Mouse (Mus musculus) MEL (cell line): ENCODE data around the gene Rbsn. TPM values are rescaled to one million over a fixed set of nuclear protein-coding genes. Genes with fewer than 3 reads are reported as not detected.

Source experiments
- DNase-seq: peaks from one replicate; pipeline ENCODE4 v3.0.0; 2011; ENCODE audit warnings: low read depth, low spot score
- H3K27ac ChIP-seq: 2 replicates; pipeline ENCODE4 v1.5.1; 2012; ENCODE audit warnings: low read depth, mild to moderate bottlenecking, control low read depth, low read length, moderate library complexity; ENCODE audit not compliant: control insufficient read depth
- H3K27me3 ChIP-seq, 2 experiments: fragments of 150-350 bp in 1 of 2; sonication (generic) in 1 of 2; 2 replicates each; pipeline ENCODE4 v1.6.1; 2012; ENCODE audit warnings: low read length in 2 of 2, mild to moderate bottlenecking in 2 of 2, improper control_type of control experiment in 1 of 2, moderate library complexity in 1 of 2; ENCODE audit not compliant: insufficient read depth in 2 of 2, control insufficient read depth in 1 of 2
- H3K36me3 ChIP-seq, 2 experiments: 2 replicates each; pipeline ENCODE4 v1.6.1; 2012 to 2014; ENCODE audit warnings: low read length in 2 of 2, improper control_type of control experiment in 1 of 2, inconsistent platforms in 1 of 2, mild to moderate bottlenecking in 1 of 2; ENCODE audit not compliant: insufficient read depth in 2 of 2, control insufficient read depth in 1 of 2
- H3K4me1 ChIP-seq, 2 experiments: fragments of 150-350 bp in 1 of 2; sonication (generic) in 1 of 2; 2 replicates each; pipeline ENCODE4 v1.6.1; 2012; ENCODE audit warnings: low read length in 2 of 2, improper control_type of control experiment in 1 of 2, mild to moderate bottlenecking in 1 of 2; ENCODE audit not compliant: insufficient read depth in 2 of 2, control insufficient read depth in 1 of 2
- H3K4me3 ChIP-seq, 2 experiments: fragments of 150-350 bp in 1 of 2; sonication (generic) in 1 of 2; 2 replicates each; pipeline ENCODE4 v1.5.1; 2012; ENCODE audit warnings: low read depth in 2 of 2, low read length in 2 of 2, mild to moderate bottlenecking in 2 of 2, moderate library complexity in 2 of 2, control low read depth in 1 of 2, improper control_type of control experiment in 1 of 2; ENCODE audit not compliant: control insufficient read depth in 1 of 2, insufficient read depth in 1 of 2
- H3K79me2 ChIP-seq: 2 replicates; pipeline ENCODE4 v1.6.1; 2012; ENCODE audit warnings: mild to moderate bottlenecking, low read length, moderate library complexity; ENCODE audit not compliant: control insufficient read depth, poor library complexity, insufficient read depth
- H3K9ac ChIP-seq: 2 replicates; pipeline ENCODE4 v1.6.1; 2012; ENCODE audit warnings: low read depth, mild to moderate bottlenecking, control low read depth, low read length, moderate library complexity; ENCODE audit not compliant: control insufficient read depth, poor library complexity, severe bottlenecking
- H3K9me3 ChIP-seq: fragments of 150-350 bp; sonication (generic); replicated peaks from 2 replicates; pipeline ENCODE4 v1.6.1; 2012; ENCODE audit warnings: mild to moderate bottlenecking, low read length, improper control_type of control experiment, moderate library complexity; ENCODE audit not compliant: insufficient read depth
- CHD1 ChIP-seq: IDR thresholded peaks from 2 replicates; pipeline ENCODE4 v1.6.1; 2012; ENCODE audit warnings: low read depth, mild to moderate bottlenecking, inconsistent platforms, low read length, improper control_type of control experiment
- CHD2 ChIP-seq: IDR thresholded peaks from 2 replicates; pipeline ENCODE4 v1.6.1; 2011; ENCODE audit warnings: low read length, improper control_type of control experiment
- CTCF ChIP-seq, 3 experiments: IDR thresholded peaks in 2 of 3; conservative IDR thresholded peaks in 1 of 3; 2 replicates each; pipeline ENCODE4 v1.5.1; 2011 to 2012; ENCODE audit warnings: low read length in 3 of 3, low read depth in 2 of 3, mild to moderate bottlenecking in 2 of 3, improper control_type of control experiment in 1 of 3, inconsistent platforms in 1 of 3, mixed read lengths in 1 of 3, moderate library complexity in 1 of 3; ENCODE audit not compliant: control insufficient read depth in 1 of 3, insufficient read depth in 1 of 3, poor library complexity in 1 of 3, severe bottlenecking in 1 of 3
- E2F4 ChIP-seq: IDR thresholded peaks from 2 replicates; pipeline ENCODE4 v1.6.1; 2011; ENCODE audit warnings: low read depth, low read length, improper control_type of control experiment, borderline replicate concordance
- ELF1 ChIP-seq: IDR thresholded peaks from 2 replicates; pipeline ENCODE4 v1.6.1; 2014; ENCODE audit warnings: low read depth, mild to moderate bottlenecking, inconsistent platforms, low read length, improper control_type of control experiment, moderate library complexity
- EP300 ChIP-seq, 2 experiments: IDR thresholded peaks; 2 replicates each; pipeline ENCODE4 v1.6.1; 2011; ENCODE audit warnings: improper control_type of control experiment in 2 of 2, low read length in 2 of 2, low read depth in 1 of 2, mild to moderate bottlenecking in 1 of 2
- ETS1 ChIP-seq: IDR thresholded peaks from 2 replicates; pipeline ENCODE4 v1.6.1; 2012; ENCODE audit warnings: low read depth, mild to moderate bottlenecking, inconsistent platforms, low read length, improper control_type of control experiment, moderate library complexity
- GATA1 ChIP-seq: IDR thresholded peaks from 2 replicates; pipeline ENCODE4 v1.6.1; 2011; ENCODE audit warnings: low read depth, low read length, improper control_type of control experiment
- HCFC1 ChIP-seq: IDR thresholded peaks from 2 replicates; pipeline ENCODE4 v1.6.1; 2012; ENCODE audit warnings: low read depth, mild to moderate bottlenecking, inconsistent platforms, low read length, improper control_type of control experiment, moderate library complexity
- MAX ChIP-seq: IDR thresholded peaks from 2 replicates; pipeline ENCODE4 v1.6.1; 2011; ENCODE audit warnings: low read length, improper control_type of control experiment
- MAZ ChIP-seq: IDR thresholded peaks from 2 replicates; pipeline ENCODE4 v1.6.1; 2012; ENCODE audit warnings: low read depth, mild to moderate bottlenecking, inconsistent platforms, low read length, improper control_type of control experiment
- MEF2A ChIP-seq: IDR thresholded peaks from 2 replicates; pipeline ENCODE4 v1.6.1; 2014; ENCODE audit warnings: low read depth, mild to moderate bottlenecking, inconsistent platforms, low read length, improper control_type of control experiment; ENCODE audit not compliant: poor library complexity, insufficient replicate concordance, severe bottlenecking; ENCODE audit errors: extremely low read depth
- MYB ChIP-seq: IDR thresholded peaks from 2 replicates; pipeline ENCODE4 v1.6.1; 2011; ENCODE audit warnings: mild to moderate bottlenecking, low read depth, low read length, improper control_type of control experiment
- NRF1 ChIP-seq: IDR thresholded peaks from 2 replicates; pipeline ENCODE4 v1.6.1; 2014; ENCODE audit warnings: low read depth, mild to moderate bottlenecking, inconsistent platforms, low read length, improper control_type of control experiment, moderate library complexity; ENCODE audit not compliant: poor library complexity, insufficient read depth, severe bottlenecking
- POLR2A ChIP-seq, 2 experiments: IDR thresholded peaks; 2 replicates each; pipeline ENCODE4 v1.6.1; 2011 to 2012; ENCODE audit warnings: low read length in 2 of 2, mild to moderate bottlenecking in 2 of 2, control low read depth in 1 of 2, improper control_type of control experiment in 1 of 2, low read depth in 1 of 2, moderate library complexity in 1 of 2; ENCODE audit not compliant: control insufficient read depth in 1 of 2, insufficient read depth in 1 of 2, poor library complexity in 1 of 2
- POLR2AphosphoS2 ChIP-seq: IDR thresholded peaks from 2 replicates; pipeline ENCODE4 v1.6.1; 2011; ENCODE audit warnings: low read length, improper control_type of control experiment
- RAD21 ChIP-seq: IDR thresholded peaks from 2 replicates; pipeline ENCODE4 v1.6.1; 2011; ENCODE audit warnings: mild to moderate bottlenecking, low read depth, low read length, improper control_type of control experiment
- RCOR1 ChIP-seq: IDR thresholded peaks from 2 replicates; pipeline ENCODE4 v1.6.1; 2012; ENCODE audit warnings: low read depth, mild to moderate bottlenecking, inconsistent platforms, low read length, improper control_type of control experiment
- SIN3A ChIP-seq: IDR thresholded peaks from 2 replicates; pipeline ENCODE4 v1.6.1; 2012; ENCODE audit warnings: low read length, improper control_type of control experiment, inconsistent platforms
- TAL1 ChIP-seq: IDR thresholded peaks from 2 replicates; pipeline ENCODE4 v1.6.1; 2012; ENCODE audit warnings: mild to moderate bottlenecking, inconsistent platforms, low read length, moderate library complexity, mixed read lengths
- TBP ChIP-seq: IDR thresholded peaks from 2 replicates; pipeline ENCODE4 v1.8.0; 2011; ENCODE audit warnings: low read depth, low read length, improper control_type of control experiment
- UBTF ChIP-seq: IDR thresholded peaks from 2 replicates; pipeline ENCODE4 v1.6.1; 2012; ENCODE audit warnings: low read depth, mild to moderate bottlenecking, inconsistent platforms, low read length, improper control_type of control experiment, moderate library complexity, borderline replicate concordance; ENCODE audit not compliant: insufficient read depth
- USF1 ChIP-seq: IDR thresholded peaks from 2 replicates; pipeline ENCODE4 v1.6.1; 2014; ENCODE audit warnings: low read depth, mild to moderate bottlenecking, inconsistent platforms, low read length, improper control_type of control experiment, moderate library complexity
- USF2 ChIP-seq, 2 experiments: IDR thresholded peaks; 2 replicates each; pipeline ENCODE4 v1.6.1; 2011 to 2012; ENCODE audit warnings: improper control_type of control experiment in 2 of 2, low read length in 2 of 2, borderline replicate concordance in 1 of 2, inconsistent platforms in 1 of 2, low read depth in 1 of 2, mild to moderate bottlenecking in 1 of 2; ENCODE audit not compliant: insufficient read depth in 1 of 2
- ZMIZ1 ChIP-seq: IDR thresholded peaks from 2 replicates; pipeline ENCODE4 v1.6.1; 2012; ENCODE audit warnings: low read depth, mild to moderate bottlenecking, inconsistent platforms, low read length, improper control_type of control experiment, moderate library complexity
- polyA plus RNA-seq, 2 experiments: library from polyadenylated mRNA; stranded (reverse) in 1 of 2; unstranded in 1 of 2; fragments of >175 nt in 1 of 2; fragments of >200 nt in 1 of 2; gene quantifications; 2 replicates each; pipeline versions ENCODE4 v1.2.1 to v1.2.4; 2012; ENCODE audit warnings: low replicate concordance in 2 of 2, low read depth in 1 of 2; ENCODE audit not compliant: insufficient read length in 2 of 2, insufficient read depth in 1 of 2, missing spikeins in 1 of 2
- total RNA-seq: library from RNA; depleted of rRNA; stranded (reverse); fragments of 300-350 nt; gene quantifications from 2 replicates; pipeline ENCODE4 v1.2.3, GENCODE M21; 2012

Gene Rbsn
- total and polyA plus RNA-seq, 3 experiments = 16.1 to 16.3 TPM; not detected in 1

DNA sequence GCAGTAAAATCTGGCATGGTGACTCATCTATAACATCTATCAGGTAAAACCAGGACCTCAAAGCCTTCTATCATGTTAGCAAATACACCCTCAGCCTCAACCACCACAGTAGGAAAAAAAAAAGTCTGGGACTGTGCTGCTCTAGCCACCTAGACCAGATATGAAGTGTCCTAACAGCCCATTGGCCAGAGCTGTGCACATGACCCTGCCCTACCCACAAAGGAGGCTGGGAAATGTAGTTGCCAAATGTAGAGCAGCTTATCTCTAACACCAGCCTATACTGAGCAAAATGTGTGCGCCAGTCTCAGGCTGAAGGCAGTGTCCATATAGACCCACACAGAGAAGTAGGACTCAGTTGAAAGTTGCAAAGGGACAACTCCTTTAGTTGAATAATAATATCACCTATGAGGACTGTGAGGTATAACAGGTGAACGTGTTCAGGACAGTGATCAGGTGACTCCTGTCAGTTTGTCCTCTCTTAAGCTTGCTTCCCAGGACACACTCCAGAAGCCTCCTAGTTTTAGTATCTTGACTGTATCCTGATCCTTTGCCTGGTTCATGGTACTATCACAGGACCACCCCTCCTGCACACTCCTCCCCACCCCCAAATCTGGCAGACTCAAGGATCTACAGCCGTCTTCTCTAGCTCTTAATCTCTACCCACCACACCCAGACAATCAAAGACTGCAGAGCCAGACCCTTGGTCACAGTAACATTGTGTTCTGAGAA, 26.6 kb upstream of the Rbsn start (continued):
- TF ChIP-seq USF2 (IDR thresholded peaks at IDR 0.05; ENCODE audit: borderline replicate concordance in 1 of 2, insufficient read depth in 1 of 2, low read depth in 1 of 2, low read length in 2 of 2) (peak; percentile 89 to 96), EP300 (IDR thresholded peaks at IDR 0.05; ENCODE audit: low read depth in 1 of 2, low read length in 2 of 2) (0 out of 4 replicates have a peak, but pooled peaks of 1 of the 2 experiments have one; percentile 12), NRF1 (no peak), TAL1 (peak; percentile 72), RAD21 (no peak), ETS1 (no peak), CTCF (IDR thresholded peaks at IDR 0.05 in 2 of 3, conservative IDR thresholded peaks at IDR 0.05 in 1 of 3; ENCODE audit: control insufficient read depth in 1 of 3, insufficient read depth in 1 of 3, low read depth in 2 of 3, low read length in 3 of 3, poor library complexity in 1 of 3, severe bottlenecking in 1 of 3) (no peak), RCOR1 (no peak), GATA1 (peak; percentile 93), USF1 (peak; percentile 100)

GRCm38 (mm10) chr6:92235036-92235435, 20.3 kb upstream of the Rbsn start:
- Histone ChIP-seq H3K27ac (no peak overlapping the region), H3K36me3 (no peaks in the 10 kb centered on the region), H3K9me3 (no peaks in the 10 kb centered on the region), H3K4me1 (no peaks in the 10 kb centered on the region; a peak in 1 of 4 replicates), H3K27me3 (peaks cover 3 to 6% of the 10 kb centered on the region in 2 experiments; a peak in 3 of 4 replicates), H3K79me2 (no peaks in the 10 kb centered on the region), H3K9ac (no peak overlapping the region), H3K4me3 (no peak overlapping the region)
- DNase-seq = no peak
- TF ChIP-seq POLR2A (IDR thresholded peaks at IDR 0.05; ENCODE audit: control insufficient read depth in 1 of 2, insufficient read depth in 1 of 2, low read depth in 1 of 2, low read length in 2 of 2, poor library complexity in 1 of 2) = no peak
- TF ChIP-seq MAZ = no peak
- TF ChIP-seq TBP = no peak
- TF ChIP-seq ELF1 = no peak
- TF ChIP-seq E2F4 = no peak
- no peak for TF ChIP-seq HCFC1
- TF ChIP-seq ZMIZ1 = no peak
- no peak for TF ChIP-seq SIN3A
- TF ChIP-seq MEF2A = no peak
- TF ChIP-seq CHD2 = no peak
- TF ChIP-seq POLR2AphosphoS2 = no peak
- no peak for TF ChIP-seq RCOR1
- no peak for TF ChIP-seq MYB
- no peak for TF ChIP-seq UBTF
- no peak for TF ChIP-seq MAX
- TF ChIP-seq EP300 (IDR thresholded peaks at IDR 0.05; ENCODE audit: low read depth in 1 of 2, low read length in 2 of 2) = no peak
- TF ChIP-seq CHD1 = no peak
- TF ChIP-seq, all 39 proteins: peak for 0
